Mouse (Mus musculus) T-cell, adult 66 days (primary cell): ENCODE data around the gene 1810055G02Rik. TPM values are rescaled to one million over a fixed set of nuclear protein-coding genes. Genes with fewer than 3 reads are reported as not detected.

Experiments used
- total RNA-seq, 2 experiments: library from RNA; stranded (reverse); gene quantifications; 3 replicates in 1 of 2; 4 replicates in 1 of 2; pipeline ENCODE4 v1.2.4; 2023

1810055G02Rik gene
- total RNA-seq, result 1 to 10 TPM; 5.1 to 6.0 TPM

DNA sequence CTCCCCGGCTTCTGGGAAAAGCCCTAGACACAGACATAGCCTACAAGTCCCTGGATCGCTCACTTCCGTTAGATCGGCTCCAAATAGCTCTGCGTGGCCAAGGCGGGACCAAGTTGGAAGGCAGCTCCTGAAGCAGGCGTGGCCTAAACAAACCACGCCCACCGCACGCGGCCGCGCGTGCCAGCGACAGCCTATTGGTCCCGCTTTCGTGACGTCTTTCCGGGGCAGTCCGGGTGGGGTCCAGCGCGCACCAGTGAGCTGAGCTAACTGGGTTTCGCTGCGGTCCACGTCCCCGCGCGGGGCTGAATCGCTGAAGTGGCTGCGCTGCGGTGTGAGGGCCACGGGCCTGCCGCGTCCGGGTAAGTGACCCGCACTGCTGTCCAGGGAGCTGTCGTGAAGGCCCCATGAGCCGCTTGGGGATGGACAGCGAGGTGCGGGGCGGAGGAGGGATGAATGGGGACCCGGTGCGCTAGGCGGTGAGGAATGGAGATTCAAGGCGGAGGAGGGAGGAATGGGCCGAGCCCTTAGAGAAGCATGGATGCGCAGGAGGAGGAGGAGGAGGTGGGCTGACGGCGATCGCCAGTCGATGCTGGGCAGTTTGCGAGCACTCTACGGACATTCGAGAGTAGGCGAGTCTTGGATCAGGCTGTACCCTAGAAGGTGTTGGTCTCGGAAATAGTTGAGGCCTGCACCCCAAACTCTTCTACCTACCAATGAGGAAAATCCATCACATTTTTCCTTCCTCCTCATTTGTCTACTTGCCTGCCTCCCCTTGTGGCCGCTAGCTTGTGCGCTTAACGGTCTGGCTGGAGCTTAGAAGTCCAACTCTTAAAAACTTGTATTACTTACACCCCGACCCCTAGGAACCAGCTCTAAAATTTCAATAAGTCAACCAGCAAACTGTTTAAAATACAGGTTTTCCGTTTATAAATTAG, at the start of gene 1810055G02Rik:
1810055G02Rik (plus strand) TSS at position 216 of the 935 bp plus-strand sequence.

DNA sequence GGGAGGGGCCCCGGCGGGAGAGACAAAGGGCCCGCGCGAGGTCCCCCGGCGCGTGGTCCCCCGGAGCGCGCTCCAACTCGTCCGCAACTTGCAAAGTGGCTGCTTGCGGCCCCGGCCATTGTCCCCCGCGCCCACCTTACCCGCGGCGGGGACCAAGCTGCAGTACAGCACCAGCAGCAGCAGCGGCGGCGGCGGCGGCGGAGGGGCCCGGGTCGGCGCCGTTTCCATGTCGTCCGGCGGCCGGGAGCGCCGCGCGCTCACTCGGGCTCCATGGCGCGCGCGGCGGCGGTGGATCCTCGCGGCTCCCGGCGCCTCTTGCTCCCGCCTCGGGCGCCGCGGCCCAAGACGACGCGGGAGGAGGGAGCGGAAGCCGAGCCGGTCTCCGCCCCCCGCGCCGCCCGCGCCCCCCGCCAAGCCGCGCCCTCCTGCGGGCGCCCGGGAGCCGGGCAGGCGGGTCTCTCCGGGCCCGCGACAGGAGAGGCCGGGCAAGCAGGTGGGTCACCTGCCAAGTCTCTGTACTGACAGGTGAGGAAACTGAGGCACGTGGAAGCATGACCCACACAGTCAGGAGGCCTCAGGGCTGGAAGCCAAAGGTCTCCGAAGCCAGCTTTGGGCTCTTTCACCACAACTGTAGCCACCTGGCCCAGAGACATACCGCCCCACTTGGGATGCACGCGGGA, 21.7 kb upstream of the 1810055G02Rik start, which contains the start of gene Lrp5:
Lrp5 (minus strand) TSS at position 350 of the 680 bp plus-strand sequence.

DNA sequence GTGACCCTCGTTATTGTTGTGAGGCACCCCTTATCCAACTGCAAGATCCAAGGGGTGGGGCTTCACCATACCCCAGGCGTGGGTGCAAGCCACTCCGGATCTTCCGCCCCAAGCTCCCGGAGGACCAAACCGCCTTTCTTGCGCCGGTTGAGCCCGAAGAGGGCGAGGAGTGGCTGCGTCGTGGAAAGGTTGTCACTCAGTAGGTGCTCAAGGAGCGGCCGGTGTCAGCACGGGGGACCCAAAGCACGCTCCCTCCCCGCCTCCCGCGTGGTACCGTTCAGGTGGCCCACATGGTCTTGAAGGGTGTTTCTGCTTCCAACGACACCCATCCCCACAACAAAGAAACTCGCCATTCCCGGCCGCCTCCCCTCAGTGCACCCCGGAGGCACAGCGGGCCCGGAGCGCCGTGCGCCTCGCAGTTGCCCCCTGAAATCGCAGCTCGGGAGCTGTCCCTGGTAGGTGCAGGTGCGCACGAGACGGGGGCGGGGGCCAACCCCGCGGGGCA, 59.2 kb downstream of the 1810055G02Rik start, which contains the start of gene Kmt5b:
Kmt5b (plus strand) TSS at position 146 of the 505 bp plus-strand sequence.

Other genes with a start within 250 kb of the 1810055G02Rik start
- gene Ppp6r3, start 132.5 kb upstream of the 1810055G02Rik start, total RNA-seq, result 100 to 1,000 TPM; 131 to 150 TPM
- gene Lrp5, start 21.7 kb upstream of the 1810055G02Rik start, total RNA-seq, result 1 to 10 TPM; 6.5 TPM
- 100 to 1,000 TPM; 143 to 147 TPM for gene Kmt5b, start 59.1 kb downstream of the 1810055G02Rik start, total RNA-seq
- gene Chka, start 143.5 kb downstream of the 1810055G02Rik start, total RNA-seq, result 10 to 100 TPM; 45.6 to 87.1 TPM
- 10 to 100 TPM; 69.9 to 85.2 TPM for gene Tcirg1, start 198.8 kb downstream of the 1810055G02Rik start, total RNA-seq
- 10 to 100 TPM; 55.5 to 58.7 TPM for gene Ndufs8, start 204.5 kb downstream of the 1810055G02Rik start, total RNA-seq
- under 1 TPM; 0.59 to 0.76 TPM for gene Aldh3b1, start 221.5 kb downstream of the 1810055G02Rik start, total RNA-seq
- 10 to 100 TPM; 15.1 to 18.0 TPM for gene Unc93b1, start 226.9 kb downstream of the 1810055G02Rik start, total RNA-seq